Comparison of ENCODE assay signal across 7 mouse cellular contexts in the genomic region with DNA sequence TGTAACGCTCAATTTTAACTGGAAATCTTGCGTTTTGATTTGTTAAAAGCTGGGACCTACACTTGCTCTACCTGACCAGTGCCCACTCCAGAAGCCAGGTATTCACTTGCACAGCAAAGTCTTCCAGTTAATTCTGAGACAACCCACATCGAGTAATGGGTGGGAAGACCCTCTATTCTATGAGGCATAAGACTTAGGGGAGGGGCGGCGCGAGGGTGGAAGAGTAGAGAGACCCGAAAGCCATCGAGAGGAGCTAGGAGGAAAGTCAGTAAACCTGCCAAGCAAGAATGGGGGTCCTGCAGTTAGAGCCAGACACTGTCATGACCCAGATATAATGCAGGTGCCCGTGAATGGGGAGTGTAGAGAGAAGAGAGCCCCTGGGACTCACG.
DNase-seq lines count a peak whose midpoint lies in the region; ATAC-seq lines count a peak whose summit lies in the region.

No protein-coding gene starts in this region.

- no peak overlapping the region for H3K27ac ChIP-seq in heart, embryonic 16.5 days (ENCODE audit: low read length)
- H3K27ac ChIP-seq in embryonic facial prominence, embryonic 15.5 days (replicated peaks) = no peak overlapping the region
- no peak overlapping the region for H3K27ac ChIP-seq in intestine, embryonic 16.5 days (ENCODE audit: low read length)

- 48% methylated on average over 10 of the region's 10 CpGs for WGBS in heart, embryonic 16.5 days
- WGBS in embryonic facial prominence, embryonic 15.5 days = 47% methylated on average over 10 of the region's 10 CpGs
- 46% methylated on average over 10 of the region's 10 CpGs for WGBS in intestine, embryonic 16.5 days

- no peaks in the 10 kb centered on the region for H3K9me3 ChIP-seq in heart, embryonic 16.5 days (replicated peaks; ENCODE audit: control insufficient read depth, low read length)
- H3K9me3 ChIP-seq in embryonic facial prominence, embryonic 15.5 days (replicated peaks) = no peaks in the 10 kb centered on the region
- H3K9me3 ChIP-seq in intestine, embryonic 16.5 days (ENCODE audit: control insufficient read depth, low read length) = no peaks in the 10 kb centered on the region

- no peak overlapping the region for H3K4me3 ChIP-seq in heart, embryonic 16.5 days (ENCODE audit: low read length)
- H3K4me3 ChIP-seq in embryonic facial prominence, embryonic 15.5 days (replicated peaks) = no peak overlapping the region
- no peak overlapping the region for H3K4me3 ChIP-seq in intestine, embryonic 16.5 days (ENCODE audit: low read length)

- H3K4me2 ChIP-seq in heart, embryonic 16.5 days (ENCODE audit: low read depth, low read length) = peak overlapping the region; percentile 72
- peak overlapping the region; percentile 54 for H3K4me2 ChIP-seq in embryonic facial prominence, embryonic 15.5 days (replicated peaks)
- H3K4me2 ChIP-seq in intestine, embryonic 16.5 days (ENCODE audit: low read depth, low read length) = no peak overlapping the region

- ATAC-seq in heart, embryonic 16.5 days (replicated peaks; ENCODE audit: extremely low read depth, insufficient read depth, low FRiP score) = no peak
- peak; percentile 6 for ATAC-seq in CD4-positive, CD25-positive, alpha-beta regulatory T cell, adult 4 months
- no peak for ATAC-seq in embryonic facial prominence, embryonic 15.5 days (ENCODE audit: insufficient number of reproducible peaks, low FRiP score, low TSS enrichment, low read depth)
- ATAC-seq in intestine, embryonic 16.5 days = 0 out of 2 replicates have a peak, but pooled peaks have one; percentile 14

- no peak overlapping the region for H3K9ac ChIP-seq in heart, embryonic 16.5 days (ENCODE audit: low read length)
- H3K9ac ChIP-seq in embryonic facial prominence, embryonic 15.5 days = no peak overlapping the region; the same call in 1 of the 2 replicates
- 0 out of 2 replicates have a peak overlapping the region, but pooled peaks have one; percentile 6 for H3K9ac ChIP-seq in intestine, embryonic 16.5 days (ENCODE audit: low read depth, low read length)

- DNase-seq in heart, postnatal 10 days = no peak
- DNase-seq in adrenal gland, postnatal 4 days (ENCODE audit: low spot score in 2 of 2) = no peak
- no peak for DNase-seq in right cerebral cortex, postnatal 14 days

- H3K4me1 ChIP-seq in heart, embryonic 16.5 days (ENCODE audit: control insufficient read depth, insufficient read depth, low read length) = peaks cover 6% of the 10 kb centered on the region
- peaks cover 11% of the 10 kb centered on the region for H3K4me1 ChIP-seq in embryonic facial prominence, embryonic 15.5 days
- no peaks in the 10 kb centered on the region for H3K4me1 ChIP-seq in intestine, embryonic 16.5 days (ENCODE audit: control insufficient read depth, insufficient read depth, low read length)

- no peaks in the 10 kb centered on the region for H3K36me3 ChIP-seq in heart, embryonic 16.5 days (ENCODE audit: control insufficient read depth, insufficient read depth)
- no peaks in the 10 kb centered on the region for H3K36me3 ChIP-seq in embryonic facial prominence, embryonic 15.5 days
- no peaks in the 10 kb centered on the region for H3K36me3 ChIP-seq in intestine, embryonic 16.5 days (ENCODE audit: control insufficient read depth, insufficient read depth, low read length)

- intact Hi-C loops in heart, postnatal 10 days (cut with DNase I) = loop anchor here (1.0 to 5.0 kb wide), 5 partner anchors 75 to 294 kb away; a partner anchor contains a TSS

- H3K27me3 ChIP-seq in heart, embryonic 16.5 days (ENCODE audit: control insufficient read depth, insufficient read depth, low read length) = no peaks in the 10 kb centered on the region
- H3K27me3 ChIP-seq in embryonic facial prominence, embryonic 15.5 days = no peaks in the 10 kb centered on the region
- H3K27me3 ChIP-seq in intestine, embryonic 16.5 days (replicated peaks; ENCODE audit: control insufficient read depth, insufficient read depth, low read length) = no peaks in the 10 kb centered on the region

Comparison
In these comparisons a context has a peak if more than half of its experiments do, and no peak if none do; other contexts are left out.
1. ATAC-seq: peak in CD4-positive, CD25-positive, alpha-beta regulatory T cell, adult 4 months (single experiment) and intestine, embryonic 16.5 days (single experiment); none in heart, embryonic 16.5 days (single experiment) and embryonic facial prominence, embryonic 15.5 days (single experiment).